Mouse (Mus musculus) adrenal gland, adult 8-10 months (tissue): ENCODE results near the gene Trdmt1. TPM values are rescaled to one million over a fixed set of nuclear protein-coding genes. Genes with fewer than 3 reads are reported as not detected.
"Not testable (repeated sequence)": the region's sequence is repeated elsewhere in the genome, so short reads cannot be mapped to it uniquely, and the experiment has no call there.

Source experiments
- DNase-seq: peaks from one replicate; pipeline ENCODE4 v3.0.0; 2022
- total RNA-seq, 4 experiments: library from RNA; stranded (reverse); gene quantifications; 2 replicates each; pipeline ENCODE4 v1.2.4; 2022

The Trdmt1 gene
- total RNA-seq = 1 to 10 TPM; 3.6 to 8.0 (median 5.1) TPM

GRCm38 (mm10) chr2:13544193-13544824 is at the start of gene Trdmt1:
Gene Trdmt1 (minus strand): TSS chr2:13544668.
- DNase-seq = peak; percentile 85

GRCm38 (mm10) chr2:13593328-13593727 is 48.9 kb upstream of the Trdmt1 start:
- no peak for DNase-seq

DNA sequence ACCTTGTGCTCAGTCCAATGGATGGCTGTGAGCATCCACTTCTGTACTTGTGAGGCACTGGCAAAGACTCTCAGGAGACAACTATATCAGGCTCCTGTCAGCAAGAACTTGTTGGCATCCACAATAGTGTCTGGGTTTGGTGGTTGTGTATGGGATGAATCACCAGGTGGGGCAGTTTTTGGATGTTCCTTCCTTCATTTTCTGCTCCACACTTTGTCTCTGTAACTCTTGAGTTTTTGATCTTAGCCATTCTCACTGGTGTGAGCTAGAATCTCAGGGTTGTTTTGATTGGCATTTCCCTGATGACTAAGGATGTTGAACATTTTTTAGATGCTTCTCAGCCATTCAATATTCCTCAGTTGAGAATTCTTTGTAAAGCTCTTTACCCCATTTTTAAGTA is 39.3 kb upstream of the Trdmt1 start:
- DNase-seq = not testable (repeated sequence)

DNA sequence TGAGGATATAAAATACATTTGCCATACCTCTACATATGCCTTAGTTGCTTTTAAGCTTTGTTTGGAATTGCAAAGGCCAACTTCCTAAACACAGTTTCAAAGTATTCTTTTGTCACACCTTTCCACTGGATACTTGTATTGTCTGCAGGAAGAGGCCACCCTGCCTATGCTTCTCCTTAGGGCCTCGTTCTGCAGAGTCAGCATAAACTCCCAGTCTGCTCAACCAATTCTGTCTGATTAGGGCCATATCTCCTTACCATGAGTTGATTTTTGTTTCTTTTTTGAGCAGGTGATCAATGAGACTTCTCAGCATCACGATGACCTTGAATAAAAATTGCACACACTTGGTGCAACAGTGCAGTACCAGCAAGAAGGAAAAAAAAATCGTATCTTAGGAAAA is 37.7 kb upstream of the Trdmt1 start:
- no peak for DNase-seq

- no peak for DNase-seq
Observed at GRCm38 (mm10) chr2:13579991-13580390, 35.5 kb upstream of the Trdmt1 start.

- no peak for DNase-seq
Observed at GRCm38 (mm10) chr2:13579315-13579714, 34.8 kb upstream of the Trdmt1 start.

GRCm38 (mm10) chr2:13578473-13579152 is 34.1 kb upstream of the Trdmt1 start:
- no peak for DNase-seq

DNA sequence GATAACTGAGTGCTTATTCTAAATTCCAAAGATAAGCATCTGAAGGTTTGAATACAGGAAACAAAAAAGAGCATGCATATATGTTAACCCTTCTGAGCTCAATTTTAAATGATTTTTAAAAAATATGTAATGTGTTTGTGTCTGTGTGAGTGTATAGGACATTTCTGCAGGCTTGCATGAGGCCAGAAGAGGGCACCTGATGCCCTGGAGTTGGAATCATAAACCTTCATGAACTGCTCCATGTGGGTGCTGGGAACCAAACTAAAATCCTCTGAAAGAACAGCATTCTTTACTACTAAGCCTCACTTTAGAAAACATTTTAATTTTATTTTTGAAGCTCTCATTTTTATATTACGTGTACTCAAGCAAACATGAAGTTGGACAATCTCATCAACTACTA is 32.9 kb upstream of the Trdmt1 start:
- DNase-seq = no peak

- no peak for DNase-seq
Observed at GRCm38 (mm10) chr2:13575926-13576325, 31.5 kb upstream of the Trdmt1 start.

- DNase-seq = peak; percentile 45
Observed at GRCm38 (mm10) chr2:13575287-13575801, 30.9 kb upstream of the Trdmt1 start.

DNA sequence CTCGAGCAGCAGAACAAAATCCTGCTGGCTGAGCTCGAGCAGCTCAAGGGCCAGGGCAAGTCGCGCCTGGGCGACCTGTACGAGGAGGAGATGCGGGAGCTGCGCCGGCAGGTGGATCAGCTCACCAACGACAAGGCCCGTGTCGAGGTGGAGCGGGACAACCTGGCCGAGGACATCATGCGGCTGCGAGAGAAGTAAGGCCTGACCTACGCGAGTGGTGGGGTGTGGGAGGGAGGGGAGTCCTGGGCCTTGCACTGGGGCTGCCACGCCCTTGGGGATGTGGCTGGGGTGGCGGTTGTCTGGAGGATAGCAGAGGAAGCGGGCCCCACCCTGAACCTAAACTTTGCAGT is 30.3 kb upstream of the Trdmt1 start:
- no peak for DNase-seq

GRCm38 (mm10) chr2:13574066-13574800 is 29.8 kb upstream of the Trdmt1 start:
- peak; percentile 42 for DNase-seq

GRCm38 (mm10) chr2:13573408-13574065 is 29.1 kb upstream of the Trdmt1 start, which contains the start of gene Vim:
Gene Vim (plus strand): TSS chr2:13573927.
- DNase-seq = peak; percentile 78

- no peak for DNase-seq
Observed at GRCm38 (mm10) chr2:13572647-13573407, 28.4 kb upstream of the Trdmt1 start.

DNA sequence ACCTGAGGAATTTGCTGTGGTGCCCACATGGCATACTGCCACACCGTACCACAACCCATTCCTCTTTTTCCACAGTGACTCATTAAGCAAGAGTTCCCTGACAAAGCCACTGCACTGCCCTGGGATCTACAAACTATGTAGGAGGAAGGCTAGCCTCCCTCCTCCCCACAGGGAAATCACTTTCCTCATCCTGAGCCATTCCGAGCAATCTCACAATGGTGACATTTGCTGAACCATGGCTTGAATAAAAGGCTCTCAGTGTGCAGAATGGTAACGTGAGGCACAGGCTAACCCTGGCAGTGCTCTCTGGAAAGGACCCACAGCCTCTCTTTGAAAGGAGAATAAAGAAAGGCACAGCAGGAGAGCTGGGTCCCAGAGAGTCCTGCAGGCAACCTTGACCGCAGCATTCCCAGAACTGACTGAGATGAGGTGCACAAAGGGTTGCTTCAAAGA is 27.7 kb upstream of the Trdmt1 start:
- no peak for DNase-seq

DNA sequence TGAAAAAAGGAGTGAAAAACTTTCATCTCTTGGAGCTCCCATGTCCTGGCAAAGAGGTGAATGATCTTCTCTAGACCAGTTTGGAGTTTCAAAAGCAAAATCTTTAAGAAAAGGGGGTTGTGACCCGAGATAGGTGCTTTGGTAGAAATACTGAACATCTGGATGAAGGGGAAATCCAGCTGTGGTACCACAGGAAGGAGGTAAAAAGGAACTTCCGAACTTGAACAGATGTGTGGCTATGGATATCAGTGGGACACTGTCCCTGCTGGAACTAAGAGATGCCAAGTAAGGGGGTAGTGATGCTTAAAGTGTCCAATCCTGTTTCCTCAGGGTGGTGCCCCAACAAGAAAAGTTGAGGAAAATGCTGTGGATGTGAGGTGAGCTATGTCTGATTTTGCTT is 25.7 kb upstream of the Trdmt1 start:
- DNase-seq = no peak

DNA sequence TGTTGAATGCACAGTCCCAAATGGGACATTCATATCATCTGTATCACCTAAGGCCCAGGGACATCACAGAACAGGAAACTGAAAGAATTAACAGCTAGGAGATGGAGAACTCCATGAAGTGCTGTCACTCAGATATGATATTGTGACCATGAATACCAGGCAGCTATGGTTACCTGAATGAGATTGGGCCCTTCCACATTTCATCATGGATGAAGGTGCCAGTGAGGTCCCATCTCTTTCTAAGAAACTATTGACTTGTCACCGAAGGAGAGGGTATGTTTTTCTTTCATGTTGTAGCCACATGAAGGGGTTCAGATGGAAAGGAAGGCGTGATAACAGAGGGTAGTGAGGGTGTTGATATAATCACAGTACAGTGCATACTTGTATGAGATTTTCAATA is 15.9 kb upstream of the Trdmt1 start:
- no peak for DNase-seq

- DNase-seq = no peak
Observed at GRCm38 (mm10) chr2:13559729-13560128, 15.3 kb upstream of the Trdmt1 start.

DNA sequence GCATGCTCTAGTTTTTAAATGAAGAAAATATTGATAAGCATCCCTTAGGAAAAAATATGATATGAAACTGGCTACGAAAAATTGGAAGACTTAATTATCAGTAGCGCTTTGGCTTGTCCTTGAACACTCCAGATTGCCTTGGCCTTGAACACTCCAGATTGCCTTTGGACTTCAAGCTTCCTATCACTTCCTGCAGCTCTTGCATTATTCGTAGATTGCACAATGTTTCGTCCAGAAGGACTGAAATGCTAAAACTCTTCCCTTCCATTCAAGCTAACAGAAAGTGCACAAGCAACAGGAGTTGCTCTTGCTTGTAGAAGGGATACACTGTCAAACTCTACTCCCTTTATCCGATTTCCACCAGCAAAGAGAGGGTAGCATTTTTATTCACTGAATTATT is 14.8 kb upstream of the Trdmt1 start:
- DNase-seq = no peak

GRCm38 (mm10) chr2:13558607-13559262 is 14.3 kb upstream of the Trdmt1 start:
- no peak for DNase-seq
